29 mouse cellular contexts compared by ENCODE assay signal in the genomic region with DNA sequence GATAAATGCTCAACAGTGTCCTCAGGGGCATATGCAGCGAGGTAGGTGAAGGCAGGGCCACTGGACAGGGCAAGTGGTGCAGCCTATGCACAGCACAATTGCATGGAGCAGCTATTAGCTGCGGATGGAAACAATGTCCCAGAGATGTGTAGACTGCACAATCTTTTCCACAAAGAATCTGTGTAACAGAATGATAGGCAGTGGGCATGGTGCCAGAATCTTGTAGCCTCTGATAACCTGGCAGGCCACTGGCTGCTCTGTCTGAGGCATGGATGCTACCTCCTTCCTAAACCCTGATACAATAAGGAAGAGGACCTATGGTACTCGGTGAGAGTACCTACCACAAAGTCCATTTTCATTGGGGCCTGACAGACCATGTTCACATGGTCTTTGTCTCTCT.
DNase-seq lines count a peak whose midpoint lies in the region; ATAC-seq and TF ChIP-seq lines count a peak whose summit lies in the region.
"Had no signal": no experiment of that assay in that cellular context is flagged by ENCODE, and none has a peak within 500 bp of the region (broad histone marks: within the 10 kb centered on the region; RNA-seq: fewer than 3 reads in every experiment).

No protein-coding gene starts in this region.

- no peak for TF ChIP-seq EP300 in MEL (IDR thresholded peaks at IDR 0.05; ENCODE audit: low read depth in 1 of 2, low read length in 2 of 2)
- TF ChIP-seq EP300 in stomach, postnatal 0 days (optimal IDR thresholded peaks at IDR 0.05): no peak

- H3K27me3 ChIP-seq in MEL (ENCODE audit: control insufficient read depth in 1 of 2, insufficient read depth in 2 of 2, low read length in 2 of 2): no peaks in the 10 kb centered on the region
- no peaks in the 10 kb centered on the region for H3K27me3 ChIP-seq in cerebellum, adult 2 months (ENCODE audit: control insufficient read depth, insufficient read depth, low read length)
- no peaks in the 10 kb centered on the region for H3K27me3 ChIP-seq in stomach, postnatal 0 days (ENCODE audit: control insufficient read depth, insufficient read depth, low read length)
- H3K27me3 ChIP-seq: embryonic facial prominence, embryonic 13.5 days; forebrain, embryonic 15.5 days had no signal

- WGBS in cerebellum, adult 2 months: 74% methylated on average over 3 of the region's 3 CpGs
- 78% methylated on average over 3 of the region's 3 CpGs for WGBS in stomach, postnatal 0 days

- TF ChIP-seq RAD21 in MEL (IDR thresholded peaks at IDR 0.05; ENCODE audit: low read depth, low read length): no peak

- H3K4me3 ChIP-seq in MEL (ENCODE audit: control insufficient read depth in 1 of 2, insufficient read depth in 1 of 2, low read depth in 2 of 2, low read length in 2 of 2): no peak overlapping the region
- H3K4me3 ChIP-seq in cerebellum, adult 2 months (replicated peaks; ENCODE audit: insufficient read depth, low read depth, low read length): no peak overlapping the region
- H3K4me3 ChIP-seq in stomach, postnatal 0 days (ENCODE audit: low read depth, low read length): no peak overlapping the region
- H3K4me3 ChIP-seq: embryonic facial prominence, embryonic 13.5 days; forebrain, embryonic 10.5 days; forebrain, embryonic 15.5 days; gastrocnemius, adult 2 months; layer of hippocampus, adult 2 months; liver, embryonic 12.5 days had no signal

- no peaks in the 10 kb centered on the region for H3K79me2 ChIP-seq in MEL (ENCODE audit: control insufficient read depth, insufficient read depth, low read length, poor library complexity)

- TF ChIP-seq CTCF in MEL (IDR thresholded peaks at IDR 0.05 in 2 of 3, conservative IDR thresholded peaks at IDR 0.05 in 1 of 3; ENCODE audit: control insufficient read depth in 1 of 3, insufficient read depth in 1 of 3, low read depth in 2 of 3, low read length in 3 of 3, poor library complexity in 1 of 3, severe bottlenecking in 1 of 3): no peak
- no peak for TF ChIP-seq CTCF in cerebellum, adult 2 months (IDR thresholded peaks at IDR 0.05; ENCODE audit: borderline replicate concordance, insufficient read depth, low read depth, low read length)
- TF ChIP-seq CTCF in stomach, postnatal 0 days (IDR thresholded peaks at IDR 0.05; ENCODE audit: low read depth): no peak

- no peak for TF ChIP-seq POLR2A in MEL (IDR thresholded peaks at IDR 0.05; ENCODE audit: control insufficient read depth in 1 of 2, insufficient read depth in 1 of 2, low read depth in 1 of 2, low read length in 2 of 2, poor library complexity in 1 of 2)
- no peak for TF ChIP-seq POLR2A in cerebellum, adult 2 months (IDR thresholded peaks at IDR 0.05; ENCODE audit: borderline replicate concordance, insufficient read depth, low read length)

- no peak overlapping the region for H3K9ac ChIP-seq in MEL (ENCODE audit: control insufficient read depth, low read depth, low read length, poor library complexity, severe bottlenecking)
- H3K9ac ChIP-seq in stomach, postnatal 0 days (ENCODE audit: low read length): no peak overlapping the region
- H3K9ac ChIP-seq: embryonic facial prominence, embryonic 13.5 days; forebrain, embryonic 15.5 days; liver, embryonic 12.5 days; liver, postnatal 0 days had no signal

- no peaks in the 10 kb centered on the region for H3K9me3 ChIP-seq in MEL (replicated peaks; ENCODE audit: insufficient read depth, low read length)
- no peaks in the 10 kb centered on the region for H3K9me3 ChIP-seq in stomach, postnatal 0 days (ENCODE audit: control insufficient read depth, low read length)
- H3K9me3 ChIP-seq: embryonic facial prominence, embryonic 13.5 days; forebrain, embryonic 10.5 days; forebrain, embryonic 15.5 days; liver, embryonic 12.5 days had no signal

- ATAC-seq in stomach, postnatal 0 days (ENCODE audit: low FRiP score, low TSS enrichment): no peak
- ATAC-seq: forebrain, embryonic 15.5 days; hindbrain, embryonic 16.5 days; liver, embryonic 12.5 days; liver, postnatal 0 days; lung, postnatal 0 days; midbrain, embryonic 16.5 days had no signal

- H3K27ac ChIP-seq in MEL (ENCODE audit: control insufficient read depth, low read depth, low read length): no peak overlapping the region
- no peak overlapping the region for H3K27ac ChIP-seq in cerebellum, adult 2 months (ENCODE audit: insufficient read depth, low read length)
- no peak overlapping the region for H3K27ac ChIP-seq in stomach, postnatal 0 days (replicated peaks)
- H3K27ac ChIP-seq: embryonic facial prominence, embryonic 13.5 days; forebrain, embryonic 10.5 days; forebrain, embryonic 15.5 days; gastrocnemius, adult 2 months; layer of hippocampus, adult 2 months; liver, embryonic 12.5 days had no signal

- DNase-seq in cerebellum, adult 11-12 months: peak; percentile 56
- DNase-seq in cerebellum, postnatal 4 days (ENCODE audit: low spot score in 2 of 2): no peak
- DNase-seq in MEL (ENCODE audit: low read depth, low spot score): peak; percentile 29
- DNase-seq in cerebellum, adult 2 months: peak; percentile 45 to 50
- peak; percentile 49 to 69 for DNase-seq in cerebellum, postnatal 14 days
- no peak for DNase-seq in urinary bladder, postnatal 10 days (ENCODE audit: low spot score)
- no peak for DNase-seq in stomach, postnatal 0 days (ENCODE audit: low spot score)
- no peak for DNase-seq in thymus, postnatal 0 days (ENCODE audit: low spot score)
- DNase-seq: adrenal gland, adult 2 months; adrenal gland, postnatal 36 days; gastrocnemius, adult 2 months; gastrocnemius, postnatal 36 days; heart, adult 18-20 months; heart, postnatal 10 days; kidney, adult 18-20 months; left cerebral cortex, postnatal 4 days; liver, postnatal 0 days; lung, postnatal 4 days; right cerebral cortex, postnatal 25 days; thymus, postnatal 25 days had no signal

- no peak overlapping the region for H3K4me2 ChIP-seq in stomach, postnatal 0 days (replicated peaks; ENCODE audit: low read depth)
- H3K4me2 ChIP-seq: embryonic facial prominence, embryonic 13.5 days; forebrain, embryonic 15.5 days; heart, embryonic 11.5 days; liver, embryonic 12.5 days had no signal

- H3K36me3 ChIP-seq in MEL (ENCODE audit: control insufficient read depth in 1 of 2, insufficient read depth in 2 of 2, low read length in 2 of 2): no peaks in the 10 kb centered on the region
- H3K36me3 ChIP-seq in stomach, postnatal 0 days (ENCODE audit: control insufficient read depth, insufficient read depth, low read length): no peaks in the 10 kb centered on the region
- H3K36me3 ChIP-seq: embryonic facial prominence, embryonic 13.5 days; forebrain, embryonic 10.5 days; forebrain, embryonic 15.5 days; liver, embryonic 12.5 days had no signal

- no peaks in the 10 kb centered on the region for H3K4me1 ChIP-seq in MEL (ENCODE audit: control insufficient read depth in 1 of 2, insufficient read depth in 2 of 2, low read length in 2 of 2)
- peaks cover 47% of the 10 kb centered on the region for H3K4me1 ChIP-seq in cerebellum, adult 2 months (ENCODE audit: control insufficient read depth, insufficient read depth, low read length)
- no peaks in the 10 kb centered on the region for H3K4me1 ChIP-seq in stomach, postnatal 0 days (replicated peaks; ENCODE audit: control insufficient read depth, insufficient read depth)
- H3K4me1 ChIP-seq: embryonic facial prominence, embryonic 13.5 days; forebrain, embryonic 10.5 days; liver, embryonic 12.5 days had no signal

TF ChIP-seq in MEL, 35 proteins besides CTCF, POLR2A, EP300 and RAD21:
- no peak for TF ChIP-seq MYB (IDR thresholded peaks at IDR 0.05; ENCODE audit: low read depth, low read length)
- no peak for TF ChIP-seq MAX (IDR thresholded peaks at IDR 0.05; ENCODE audit: low read length)
- peak; percentile 76; the same call in 1 of the 2 replicates for TF ChIP-seq RCOR1 (IDR thresholded peaks at IDR 0.05; ENCODE audit: low read depth, low read length)
- TF ChIP-seq ZKSCAN1 (IDR thresholded peaks at IDR 0.05; ENCODE audit: low read depth, low read length): no peak
- TF ChIP-seq NELFE (IDR thresholded peaks at IDR 0.05; ENCODE audit: low read depth, low read length): no peak
- TF ChIP-seq E2F4 (IDR thresholded peaks at IDR 0.05; ENCODE audit: borderline replicate concordance, low read depth, low read length): no peak
TF ChIP-seq in MEL: peak in this region for 1.

Comparison
In these comparisons a context has a peak if more than half of its experiments do, and no peak if none do; other contexts are left out.
1. DNase-seq: peak in cerebellum, adult 11-12 months (single experiment), MEL (single experiment), cerebellum, adult 2 months (2 of 2) and cerebellum, postnatal 14 days (2 of 2); none in cerebellum, postnatal 4 days (0 of 2), urinary bladder, postnatal 10 days (single experiment), stomach, postnatal 0 days (single experiment) and thymus, postnatal 0 days (single experiment).